Mouse (Mus musculus) forebrain, embryonic 14.5 days (tissue): Measurements from ENCODE around the gene Cntnap5b. TPM values are rescaled to one million over a fixed set of nuclear protein-coding genes. Genes with fewer than 3 reads are reported as not detected.

Experiments
- ATAC-seq: fragments of 200-750 bp; cut with Nextera tagmentation; 2 replicates; pipeline ENCODE4 v1.8.0; 2017; ENCODE audit warnings: mild to moderate bottlenecking, moderate library complexity
- DNase-seq: peaks from one replicate; pipeline ENCODE4 v3.0.0-alpha.2; 2015; ENCODE audit warnings: low spot score
- H3K27ac ChIP-seq: fragments of 300-500 bp; sonication (generic); 2 replicates; pipeline ENCODE4 v1.5.1; 2014; ENCODE audit warnings: low read depth, mild to moderate bottlenecking, control low read depth, low read length, moderate library complexity
- H3K27me3 ChIP-seq: fragments of 300-500 bp; sonication (generic); replicated peaks from 2 replicates; pipeline ENCODE4 v1.6.1; 2014; ENCODE audit warnings: low read length, control low read depth, mixed read lengths; ENCODE audit not compliant: control insufficient read depth, insufficient read depth
- H3K36me3 ChIP-seq: fragments of 300-500 bp; sonication (generic); 2 replicates; pipeline ENCODE4 v1.6.1; 2014; ENCODE audit warnings: low read length, control low read depth; ENCODE audit not compliant: control insufficient read depth, insufficient read depth
- H3K4me1 ChIP-seq: fragments of 300-500 bp; sonication (generic); 2 replicates; pipeline ENCODE4 v1.6.1; 2014; ENCODE audit warnings: antibody characterized with exemption, low read length, control low read depth; ENCODE audit not compliant: control insufficient read depth, insufficient read depth
- H3K4me2 ChIP-seq: fragments of 300-500 bp; sonication (generic); 2 replicates; pipeline ENCODE4 v1.6.1; 2014; ENCODE audit warnings: mild to moderate bottlenecking, control low read depth, low read length
- H3K4me3 ChIP-seq: fragments of 300-500 bp; sonication (generic); 2 replicates; pipeline ENCODE4 v1.5.1; 2014; ENCODE audit warnings: low read depth, low read length, control low read depth
- H3K9ac ChIP-seq: fragments of 300-500 bp; sonication (generic); 2 replicates; pipeline ENCODE4 v1.6.1; 2014; ENCODE audit warnings: mild to moderate bottlenecking, low read length, control low read depth, moderate library complexity
- H3K9me3 ChIP-seq: fragments of 300-500 bp; sonication (generic); replicated peaks from 2 replicates; pipeline ENCODE4 v1.6.1; 2016; ENCODE audit warnings: low read length, control low read depth, mixed read lengths; ENCODE audit not compliant: control insufficient read depth
- WGBS: fragments of 180-500 bp; shearing (Covaris S2); extraction: QIAGEN DNeasy Blood & Tissue Kit; methylation state at CpG from one replicate; pipeline ENCODE4 v1.1.7; 2014; 5-methylcytosine and 5-hydroxymethylcytosine counted together
- polyA plus RNA-seq: library from polyadenylated mRNA; unstranded; fragments of >200 nt; fragmentation: Nextera tagmentation; extraction: Ambion mirVana; gene quantifications from 2 replicates; pipeline ENCODE4 v1.2.1, GENCODE M21; 2014

Cntnap5b gene
- polyA plus RNA-seq, 1 experiment from 2014 or later, result 0.72 TPM

GRCm38 (mm10) chr1:100104343-100104742, 331.8 kb downstream of the Cntnap5b start:
- no peak for ATAC-seq

GRCm38 (mm10) chr1:100122410-100122935, 349.9 kb downstream of the Cntnap5b start:
- H3K9ac ChIP-seq, result no peak overlapping the region
- DNase-seq, result no peak
- H3K4me2 ChIP-seq, result no peak overlapping the region
- H3K27me3 ChIP-seq, result no peaks in the 10 kb centered on the region
- no peaks in the 10 kb centered on the region for H3K9me3 ChIP-seq
- no peak overlapping the region for H3K27ac ChIP-seq
- no peak for ATAC-seq
- no peaks in the 10 kb centered on the region for H3K4me1 ChIP-seq
- no peaks in the 10 kb centered on the region for H3K36me3 ChIP-seq
- no peak overlapping the region for H3K4me3 ChIP-seq

More at GRCm38 (mm10) chr1:100104343-100104742, 331.8 kb downstream of the Cntnap5b start:
- peak; percentile 4 for DNase-seq
- H3K9ac ChIP-seq, result no peak overlapping the region
- H3K4me3 ChIP-seq, result no peak overlapping the region
- H3K9me3 ChIP-seq, result no peaks in the 10 kb centered on the region
- WGBS, result 78% methylated on average over 2 of the region's 2 CpGs
- H3K27ac ChIP-seq, result no peak overlapping the region
- H3K36me3 ChIP-seq, result no peaks in the 10 kb centered on the region
- H3K4me2 ChIP-seq, result no peak overlapping the region
- H3K27me3 ChIP-seq, result no peaks in the 10 kb centered on the region
- no peaks in the 10 kb centered on the region for H3K4me1 ChIP-seq

GRCm38 (mm10) chr1:100163588-100164357, 391.2 kb downstream of the Cntnap5b start:
- WGBS, result 66% methylated on average over 2 of the region's 2 CpGs
- ATAC-seq (no peak), DNase-seq (peak; percentile 7)

GRCm38 (mm10) chr1:100171566-100171965, 399.0 kb downstream of the Cntnap5b start:
- Histone ChIP-seq H3K27me3 (no peaks in the 10 kb centered on the region), H3K4me3 (no peak overlapping the region), H3K9ac (no peak overlapping the region), H3K9me3 (no peaks in the 10 kb centered on the region), H3K4me1 (no peaks in the 10 kb centered on the region), H3K27ac (no peak overlapping the region), H3K36me3 (no peaks in the 10 kb centered on the region), H3K4me2 (no peak overlapping the region)
- ATAC-seq (no peak), DNase-seq (no peak)

More at GRCm38 (mm10) chr1:100163588-100164357, 391.2 kb downstream of the Cntnap5b start:
- Histone ChIP-seq H3K4me3 (no peak overlapping the region), H3K4me1 (no peaks in the 10 kb centered on the region), H3K4me2 (no peak overlapping the region), H3K36me3 (no peaks in the 10 kb centered on the region), H3K27ac (no peak overlapping the region), H3K9me3 (no peaks in the 10 kb centered on the region), H3K27me3 (no peaks in the 10 kb centered on the region), H3K9ac (no peak overlapping the region)

GRCm38 (mm10) chr1:100180050-100180449, 407.5 kb downstream of the Cntnap5b start:
- ATAC-seq, result peak; percentile 91
- 87% methylated on average over 5 of the region's 5 CpGs for WGBS
- no peaks in the 10 kb centered on the region for H3K4me1 ChIP-seq
- H3K9ac ChIP-seq, result no peak overlapping the region
- no peaks in the 10 kb centered on the region for H3K9me3 ChIP-seq
- no peaks in the 10 kb centered on the region for H3K27me3 ChIP-seq
- no peak overlapping the region for H3K4me3 ChIP-seq
- no peaks in the 10 kb centered on the region for H3K36me3 ChIP-seq
- H3K4me2 ChIP-seq, result no peak overlapping the region
- H3K27ac ChIP-seq, result no peak overlapping the region
- peak; percentile 78 for DNase-seq

GRCm38 (mm10) chr1:100231980-100232608, 459.5 kb downstream of the Cntnap5b start:
- Histone ChIP-seq H3K4me1 (no peaks in the 10 kb centered on the region), H3K27me3 (no peaks in the 10 kb centered on the region), H3K9me3 (no peaks in the 10 kb centered on the region), H3K27ac (no peak overlapping the region), H3K36me3 (no peaks in the 10 kb centered on the region), H3K4me3 (no peak overlapping the region), H3K9ac (no peak overlapping the region), H3K4me2 (no peak overlapping the region)
- DNase-seq (peak; percentile 68), ATAC-seq (peak; percentile 94)
- 12% methylated on average over 5 of the region's 6 CpGs for WGBS

- Histone ChIP-seq H3K4me3 (no peak overlapping the region), H3K9ac (no peak overlapping the region), H3K4me1 (no peaks in the 10 kb centered on the region), H3K4me2 (no peak overlapping the region), H3K9me3 (no peaks in the 10 kb centered on the region), H3K27me3 (no peaks in the 10 kb centered on the region), H3K27ac (no peak overlapping the region), H3K36me3 (no peaks in the 10 kb centered on the region)
- ATAC-seq (no peak), DNase-seq (no peak)
Measured at GRCm38 (mm10) chr1:100251964-100252363, 479.4 kb downstream of the Cntnap5b start.

- no peaks in the 10 kb centered on the region for H3K4me1 ChIP-seq
- ATAC-seq (no peak), DNase-seq (no peak)
- H3K36me3 ChIP-seq, result no peaks in the 10 kb centered on the region
- H3K9me3 ChIP-seq, result no peaks in the 10 kb centered on the region
- 82% methylated on average over 1 of the region's 1 CpGs for WGBS
- no peak overlapping the region for H3K4me2 ChIP-seq
- no peak overlapping the region for H3K27ac ChIP-seq
- no peak overlapping the region for H3K4me3 ChIP-seq
- H3K9ac ChIP-seq, result no peak overlapping the region
- no peaks in the 10 kb centered on the region for H3K27me3 ChIP-seq
Measured at GRCm38 (mm10) chr1:100310687-100311086, 538.1 kb downstream of the Cntnap5b start.

GRCm38 (mm10) chr1:100331066-100331465, 558.5 kb downstream of the Cntnap5b start:
- Histone ChIP-seq H3K27ac (no peak overlapping the region), H3K9me3 (no peaks in the 10 kb centered on the region), H3K4me2 (no peak overlapping the region), H3K4me3 (no peak overlapping the region), H3K4me1 (no peaks in the 10 kb centered on the region), H3K9ac (no peak overlapping the region), H3K27me3 (no peaks in the 10 kb centered on the region), H3K36me3 (no peaks in the 10 kb centered on the region)
- no peak for DNase-seq
- 89% methylated on average over 3 of the region's 3 CpGs for WGBS
- no peak for ATAC-seq
